Mouse (Mus musculus): ENCODE results near the gene Snx25.

DNA sequence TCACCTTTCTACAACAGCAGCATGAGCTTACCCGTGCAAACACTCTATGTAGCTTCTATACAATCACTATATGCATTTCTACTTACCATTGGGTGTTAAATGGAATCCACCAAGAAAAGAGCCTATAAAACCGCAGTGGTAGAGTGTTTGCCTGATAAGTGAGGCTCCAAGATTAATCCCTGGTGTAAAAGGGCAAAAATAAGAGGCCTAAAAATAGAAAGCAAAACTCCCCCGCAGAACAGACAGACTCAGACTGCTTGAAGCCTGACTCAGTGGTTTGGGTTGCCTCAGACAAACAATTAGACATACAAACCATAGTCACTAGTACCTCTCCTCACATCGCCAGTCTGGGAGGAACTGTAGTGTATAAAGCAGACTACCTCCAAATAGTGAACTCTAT is 146.4 kb downstream of the Snx25 start, which contains the start of gene Ankrd37:
- TF ChIP-seq POLR2A (IDR thresholded peaks at IDR 0.05; ENCODE audit: borderline replicate concordance, extremely low read depth, insufficient read depth, insufficient read length, poor library complexity, severe bottlenecking) = no peak
- TF ChIP-seq CTCF (IDR thresholded peaks at IDR 0.05; ENCODE audit: borderline replicate concordance, extremely low read depth, insufficient read depth, insufficient read length) = no peak

Data from brain, embryonic 14.5 days (tissue).